Mouse (Mus musculus) neural tube, embryonic 13.5 days (tissue): ENCODE results near the gene Bicral. TPM values are rescaled to one million over a fixed set of nuclear protein-coding genes. Genes with fewer than 3 reads are reported as not detected.

ENCODE experiments used
- ATAC-seq: fragments of 200-750 bp; cut with Nextera tagmentation; 2 replicates; pipeline ENCODE4 v1.8.0; 2017; ENCODE audit warnings: low read depth, mild to moderate bottlenecking, moderate TSS enrichment, moderate library complexity
- H3K27ac ChIP-seq: fragments of 300-500 bp; sonication (generic); replicated peaks from 2 replicates; pipeline ENCODE4 v1.5.1; 2015; ENCODE audit warnings: moderate library complexity, mild to moderate bottlenecking, inconsistent platforms
- H3K27me3 ChIP-seq: fragments of 300-500 bp; sonication (generic); 2 replicates; pipeline ENCODE4 v1.6.1; 2015; ENCODE audit warnings: mild to moderate bottlenecking, inconsistent platforms
- H3K36me3 ChIP-seq: fragments of 300-500 bp; sonication (generic); 2 replicates; pipeline ENCODE4 v1.6.1; 2015; ENCODE audit warnings: mild to moderate bottlenecking, inconsistent platforms
- H3K4me1 ChIP-seq: fragments of 300-500 bp; sonication (generic); replicated peaks from 2 replicates; pipeline ENCODE4 v1.6.1; 2015; ENCODE audit warnings: inconsistent platforms
- H3K4me2 ChIP-seq: fragments of 300-500 bp; sonication (generic); 2 replicates; pipeline ENCODE4 v1.6.1; 2015; ENCODE audit warnings: inconsistent platforms, mild to moderate bottlenecking, moderate library complexity
- H3K4me3 ChIP-seq: fragments of 300-500 bp; sonication (generic); 2 replicates; pipeline ENCODE4 v1.5.1; 2015; ENCODE audit warnings: mild to moderate bottlenecking, inconsistent platforms
- H3K9ac ChIP-seq: fragments of 300-500 bp; sonication (generic); 2 replicates; pipeline ENCODE4 v1.6.1; 2015; ENCODE audit warnings: moderate library complexity, mild to moderate bottlenecking, inconsistent platforms
- H3K9me3 ChIP-seq: fragments of 300-500 bp; sonication (generic); 2 replicates; pipeline ENCODE4 v1.6.1; 2016; ENCODE audit warnings: inconsistent platforms
- WGBS: fragments of 180-500 bp; shearing (Covaris S2); methylation state at CpG from one replicate; pipeline ENCODE4 v1.1.7; 2015; 5-methylcytosine and 5-hydroxymethylcytosine counted together
- polyA plus RNA-seq: library from polyadenylated mRNA; unstranded; fragments of >200 nt; fragmentation: Nextera tagmentation; extraction: Ambion mirVana; gene quantifications from 2 replicates; pipeline ENCODE4 v1.2.1, GENCODE M21; 2015

Gene Bicral
- polyA plus RNA-seq, 1 experiment from 2014 or later, result 6.5 TPM

- 77% methylated on average over 1 of the region's 1 CpGs for WGBS
- no peaks in the 10 kb centered on the region for H3K27me3 ChIP-seq
- ATAC-seq, result no peak
Measured at GRCm38 (mm10) chr17:46870913-46871312, 12.6 kb upstream of the Bicral start.

GRCm38 (mm10) chr17:46870204-46870798 lies 12.0 kb upstream of the Bicral start:
- no peaks in the 10 kb centered on the region for H3K27me3 ChIP-seq
- no peak overlapping the region for H3K4me3 ChIP-seq
- H3K36me3 ChIP-seq, result no peaks in the 10 kb centered on the region
- H3K27ac ChIP-seq, result no peak overlapping the region
- ATAC-seq, result no peak
- no peak overlapping the region for H3K4me2 ChIP-seq
- no peaks in the 10 kb centered on the region for H3K9me3 ChIP-seq
- H3K9ac ChIP-seq, result no peak overlapping the region
- WGBS, result 89% methylated on average over 5 of the region's 5 CpGs
- H3K4me1 ChIP-seq, result peaks cover 11% of the 10 kb centered on the region; the same call in 1 of the 2 replicates

More at GRCm38 (mm10) chr17:46870913-46871312, 12.6 kb upstream of the Bicral start:
- Histone ChIP-seq H3K4me1 (peaks cover 11% of the 10 kb centered on the region; the same call in 1 of the 2 replicates), H3K27ac (no peak overlapping the region), H3K4me2 (no peak overlapping the region), H3K36me3 (no peaks in the 10 kb centered on the region), H3K4me3 (no peak overlapping the region), H3K9me3 (no peaks in the 10 kb centered on the region), H3K9ac (no peak overlapping the region)

- H3K9me3 ChIP-seq, result no peaks in the 10 kb centered on the region
- WGBS, result 88% methylated on average over 12 of the region's 12 CpGs
Measured at GRCm38 (mm10) chr17:46866836-46867235, 8.6 kb upstream of the Bicral start.

GRCm38 (mm10) chr17:46864566-46865195 lies 6.4 kb upstream of the Bicral start:
- Histone ChIP-seq H3K27me3 (no peaks in the 10 kb centered on the region), H3K4me3 (no peak overlapping the region), H3K27ac (no peak overlapping the region), H3K4me2 (no peak overlapping the region), H3K9me3 (no peaks in the 10 kb centered on the region), H3K36me3 (no peaks in the 10 kb centered on the region), H3K9ac (no peak overlapping the region), H3K4me1 (peaks cover 12% of the 10 kb centered on the region)
- no peak for ATAC-seq
- WGBS, result 84% methylated on average over 7 of the region's 7 CpGs

More at GRCm38 (mm10) chr17:46866836-46867235, 8.6 kb upstream of the Bicral start:
- Histone ChIP-seq H3K27me3 (no peaks in the 10 kb centered on the region), H3K36me3 (no peaks in the 10 kb centered on the region), H3K4me2 (no peak overlapping the region), H3K4me3 (no peak overlapping the region), H3K27ac (no peak overlapping the region), H3K9ac (no peak overlapping the region), H3K4me1 (no peaks in the 10 kb centered on the region)
- ATAC-seq, result no peak

- Histone ChIP-seq H3K27me3 (no peaks in the 10 kb centered on the region), H3K9ac (no peak overlapping the region), H3K9me3 (no peaks in the 10 kb centered on the region), H3K36me3 (no peaks in the 10 kb centered on the region), H3K4me3 (no peak overlapping the region), H3K27ac (no peak overlapping the region), H3K4me1 (peaks cover 27% of the 10 kb centered on the region), H3K4me2 (no peak overlapping the region)
- ATAC-seq, result no peak
- 61% methylated on average over 4 of the region's 4 CpGs for WGBS
Measured at GRCm38 (mm10) chr17:46860120-46860519, 1.8 kb upstream of the Bicral start.

GRCm38 (mm10) chr17:46858749-46859444 lies 615 bp upstream of the Bicral start:
- Histone ChIP-seq H3K4me3 (peak overlapping the region; percentile 95), H3K4me1 (peaks cover 40% of the 10 kb centered on the region), H3K9ac (peak overlapping the region; percentile 100), H3K36me3 (no peaks in the 10 kb centered on the region), H3K27ac (peak overlapping the region; percentile 100), H3K27me3 (no peaks in the 10 kb centered on the region), H3K9me3 (no peaks in the 10 kb centered on the region), H3K4me2 (peak overlapping the region; percentile 73)
- no peak for ATAC-seq
- WGBS, result 26% methylated on average over 9 of the region's 9 CpGs

GRCm38 (mm10) chr17:46857361-46857902 lies 850 bp downstream of the Bicral start:
- Histone ChIP-seq H3K36me3 (no peaks in the 10 kb centered on the region), H3K4me1 (peaks cover 51% of the 10 kb centered on the region), H3K27ac (peak overlapping the region; percentile 100), H3K27me3 (no peaks in the 10 kb centered on the region), H3K4me3 (peak overlapping the region; percentile 95), H3K9me3 (no peaks in the 10 kb centered on the region), H3K4me2 (peak overlapping the region; percentile 73), H3K9ac (peak overlapping the region; percentile 100)
- WGBS, result under 1% methylated on average over 38 of the region's 52 CpGs
- ATAC-seq, result peak; percentile 80

GRCm38 (mm10) chr17:46856471-46857360 lies 1.6 kb downstream of the Bicral start:
- Histone ChIP-seq H3K4me1 (peaks cover 51% of the 10 kb centered on the region), H3K36me3 (no peaks in the 10 kb centered on the region), H3K9me3 (no peaks in the 10 kb centered on the region), H3K4me2 (peak overlapping the region; percentile 73), H3K4me3 (peak overlapping the region; percentile 95), H3K27me3 (no peaks in the 10 kb centered on the region), H3K9ac (peak overlapping the region; percentile 100), H3K27ac (peak overlapping the region; percentile 100)
- peak; percentile 29 for ATAC-seq
- under 1% methylated on average over 87 of the region's 87 CpGs for WGBS

- no peak for ATAC-seq
- 17% methylated on average over 4 of the region's 4 CpGs for WGBS
Measured at GRCm38 (mm10) chr17:46856107-46856388, 2.2 kb downstream of the Bicral start.

GRCm38 (mm10) chr17:46855328-46856106 lies 2.8 kb downstream of the Bicral start:
- WGBS, result 66% methylated on average over 15 of the region's 15 CpGs
- no peak for ATAC-seq
- H3K36me3 ChIP-seq, result no peaks in the 10 kb centered on the region
- H3K4me3 ChIP-seq, result peak overlapping the region; percentile 95
- peak overlapping the region; percentile 100 for H3K9ac ChIP-seq
- H3K4me1 ChIP-seq, result peaks cover 46% of the 10 kb centered on the region
- no peaks in the 10 kb centered on the region for H3K9me3 ChIP-seq
- H3K27ac ChIP-seq, result peak overlapping the region; percentile 100
- no peaks in the 10 kb centered on the region for H3K27me3 ChIP-seq
- peak overlapping the region; percentile 73 for H3K4me2 ChIP-seq

More at GRCm38 (mm10) chr17:46856107-46856388, 2.2 kb downstream of the Bicral start:
- H3K4me1 ChIP-seq, result peaks cover 51% of the 10 kb centered on the region
- no peaks in the 10 kb centered on the region for H3K36me3 ChIP-seq
- peak overlapping the region; percentile 73 for H3K4me2 ChIP-seq
- peak overlapping the region; percentile 95 for H3K4me3 ChIP-seq
- H3K9me3 ChIP-seq, result no peaks in the 10 kb centered on the region
- peak overlapping the region; percentile 100 for H3K9ac ChIP-seq
- no peaks in the 10 kb centered on the region for H3K27me3 ChIP-seq
- peak overlapping the region; percentile 100 for H3K27ac ChIP-seq

GRCm38 (mm10) chr17:46854640-46855110 lies 3.6 kb downstream of the Bicral start:
- Histone ChIP-seq H3K27me3 (no peaks in the 10 kb centered on the region), H3K4me2 (peak overlapping the region; percentile 73), H3K4me1 (peaks cover 39% of the 10 kb centered on the region), H3K9ac (peak overlapping the region; percentile 56; the same call in 1 of the 2 replicates), H3K9me3 (no peaks in the 10 kb centered on the region), H3K27ac (peak overlapping the region; percentile 100), H3K36me3 (no peaks in the 10 kb centered on the region), H3K4me3 (peak overlapping the region; percentile 95; the same call in 1 of the 2 replicates)
- no peak for ATAC-seq
- WGBS, result 79% methylated on average over 8 of the region's 8 CpGs
